Mouse (Mus musculus): ENCODE results near the gene Stard3nl.

Stard3nl gene

DNA sequence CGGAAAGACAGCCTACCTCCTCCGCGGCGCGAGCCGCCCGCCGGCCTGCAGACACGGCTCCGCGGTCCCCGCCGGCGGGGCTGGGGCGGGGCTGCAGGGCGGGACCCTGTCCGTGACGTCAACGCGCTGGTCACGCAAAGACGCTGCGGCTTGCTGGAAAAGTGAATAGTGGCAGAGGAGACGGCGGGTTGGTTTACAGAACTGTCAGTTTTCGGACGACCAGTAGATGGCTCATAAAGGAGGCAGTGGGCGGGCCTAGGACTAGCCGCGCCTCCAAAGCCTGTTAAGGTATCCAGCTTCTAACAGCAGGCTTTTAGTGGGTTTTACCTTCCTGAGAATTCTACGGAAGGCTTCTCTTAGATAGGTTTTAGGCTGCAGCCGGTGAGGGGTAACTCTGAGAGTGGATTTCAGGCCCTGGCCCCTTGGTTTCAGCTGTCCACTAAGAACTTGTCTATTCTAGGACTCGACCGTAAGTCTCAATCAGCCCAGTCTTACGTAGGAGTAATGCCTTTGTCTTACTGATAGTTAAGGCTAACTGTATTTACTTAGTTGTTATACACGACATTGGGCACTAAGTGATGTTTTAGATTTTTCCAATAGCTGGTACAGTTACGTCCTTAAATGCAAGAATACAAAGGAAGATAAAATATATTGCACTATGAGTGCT lies at the start of gene Stard3nl:
TSS of gene Stard3nl (minus strand) at position 108 of the 667 bp plus-strand sequence.
- peak; percentile 98 for DNase-seq

GRCm38 (mm10) chr13:19438040-19438439 lies 42.4 kb upstream of the Stard3nl start:
- peak; percentile 26 for DNase-seq

DNA sequence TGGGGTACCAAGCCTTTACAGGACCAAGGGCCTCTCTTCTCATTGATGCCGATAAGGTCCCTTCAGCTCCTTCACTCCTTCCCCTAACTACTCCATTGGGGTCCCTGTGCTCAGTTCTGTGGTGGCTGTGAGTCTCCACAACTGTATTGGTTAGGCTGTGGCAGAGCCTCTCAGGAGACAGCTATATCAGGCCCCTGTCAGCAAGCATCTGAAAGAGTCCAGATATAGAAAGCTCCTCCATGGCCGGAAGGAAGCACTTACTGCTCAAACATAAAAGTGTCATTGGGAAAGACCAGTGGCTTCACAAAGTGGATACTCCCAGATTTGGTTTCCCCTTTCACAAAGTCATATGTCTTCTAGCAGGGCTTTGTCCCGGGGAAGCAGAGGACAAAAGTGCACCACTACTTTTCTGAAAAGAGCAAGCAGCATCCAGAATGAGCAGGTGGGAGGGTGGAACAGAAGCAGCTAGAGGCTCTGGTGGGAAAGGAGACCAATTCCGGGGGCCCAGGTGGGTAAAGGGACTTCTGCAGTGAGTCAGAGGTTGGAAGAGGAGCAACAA lies 34.3 kb upstream of the Stard3nl start:
- no peak for DNase-seq

DNA sequence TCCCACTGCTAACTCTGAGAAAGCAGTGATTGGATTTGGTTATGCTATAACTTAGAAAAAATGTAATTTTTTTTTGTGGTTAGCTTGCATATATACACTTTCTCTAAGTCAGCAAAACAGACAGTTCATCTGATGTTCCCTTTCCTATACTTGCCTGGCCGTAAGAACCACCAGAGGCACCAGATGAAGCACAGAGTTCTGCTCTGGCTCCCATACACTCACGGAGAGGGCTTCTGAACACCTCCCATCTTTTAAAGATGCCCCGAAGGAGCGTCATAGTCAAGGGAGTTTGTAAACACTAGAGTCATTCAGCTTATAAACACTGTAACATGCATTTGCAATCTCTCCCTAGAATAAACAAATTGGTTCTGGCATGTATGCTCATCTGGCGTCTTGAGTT lies 32.5 kb upstream of the Stard3nl start:
- no peak for DNase-seq

DNA sequence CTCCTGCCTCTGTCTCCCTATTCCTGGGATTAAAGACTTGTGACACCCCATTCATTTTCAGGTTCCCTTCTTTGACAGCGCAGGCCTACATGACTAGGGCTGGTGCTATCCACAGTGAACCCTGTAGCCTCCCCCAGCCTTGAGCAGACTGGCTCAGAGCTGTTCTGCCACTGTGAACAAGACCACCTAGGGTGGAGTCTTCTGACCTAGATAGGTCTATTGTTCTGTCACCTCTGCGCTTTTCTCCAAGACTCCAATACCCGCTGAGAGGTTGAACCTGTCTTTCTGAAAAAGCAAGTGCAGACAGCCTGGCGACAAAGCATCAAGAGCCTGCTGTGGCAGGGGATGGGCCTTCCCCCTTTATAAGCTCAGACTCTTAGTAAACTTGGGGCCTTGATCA lies 29.0 kb upstream of the Stard3nl start:
- DNase-seq = no peak

GRCm38 (mm10) chr13:19422521-19422920 lies 26.9 kb upstream of the Stard3nl start:
- DNase-seq = no peak

DNA sequence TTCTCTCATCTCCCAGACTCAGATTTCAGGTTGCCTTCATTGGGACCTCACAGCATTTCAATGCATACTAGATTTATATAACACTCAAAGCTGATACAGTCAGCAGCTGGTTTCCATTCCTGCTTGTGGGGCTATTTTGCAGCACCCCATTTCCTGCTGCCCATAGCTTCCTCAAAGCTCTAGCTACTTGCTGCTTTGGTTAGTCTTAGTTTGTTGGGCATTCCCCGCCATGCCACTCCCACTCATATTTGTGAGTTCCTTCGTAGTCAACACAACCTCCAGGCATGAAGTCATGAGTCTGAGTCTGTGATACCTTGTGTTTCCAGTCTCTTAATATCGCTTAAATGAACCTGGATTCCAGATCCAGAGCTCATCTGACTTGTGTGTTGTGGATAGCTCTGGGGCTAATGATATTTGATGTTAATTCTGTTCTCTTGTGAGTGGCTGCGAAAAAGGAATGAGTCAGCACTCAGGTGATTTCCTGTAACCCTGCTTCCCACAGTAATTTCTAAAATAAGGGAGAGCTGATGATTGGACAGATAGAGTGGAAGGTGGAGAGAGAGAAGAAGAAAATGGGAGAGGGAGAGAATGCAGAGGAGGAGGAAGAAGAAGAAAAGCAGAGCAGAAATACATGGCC lies 22.4 kb upstream of the Stard3nl start:
- DNase-seq = no peak

DNA sequence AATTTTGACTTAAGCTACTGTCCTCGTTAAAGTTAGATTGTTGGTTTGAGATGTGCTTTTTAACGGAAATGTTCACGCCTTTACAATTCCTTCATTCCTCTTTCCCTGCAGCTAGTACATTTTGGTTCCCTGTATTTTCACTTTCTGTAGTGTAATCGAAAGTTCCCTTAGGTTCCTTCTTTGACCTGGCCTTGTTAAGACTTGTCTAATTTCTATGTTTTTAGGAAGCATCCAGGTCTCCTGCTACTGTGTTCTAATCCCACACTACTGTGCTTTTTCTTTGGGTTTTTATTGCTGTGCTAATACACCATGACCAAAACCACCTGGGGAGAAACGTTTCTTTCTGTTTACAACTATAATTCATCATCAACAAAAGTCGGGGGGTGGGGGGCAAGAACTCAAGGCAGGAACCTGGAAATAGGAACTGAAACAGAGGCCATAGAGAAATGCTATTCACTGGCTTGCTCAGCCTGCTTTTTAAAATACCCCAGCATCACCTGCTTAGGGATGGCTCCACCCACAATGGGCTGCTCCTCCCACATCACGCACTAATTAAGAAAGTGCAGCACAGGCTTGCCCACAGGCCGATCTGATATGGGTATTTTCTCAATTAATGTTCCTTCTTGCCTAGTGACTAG lies 20.4 kb upstream of the Stard3nl start:
- DNase-seq = no peak

GRCm38 (mm10) chr13:19415337-19415736 lies 19.7 kb upstream of the Stard3nl start:
- no peak for DNase-seq

- DNase-seq = no peak
These were observed 16.8 kb upstream of the Stard3nl start for GRCm38 (mm10) chr13:19412334-19412939.

GRCm38 (mm10) chr13:19411886-19412285 lies 16.3 kb upstream of the Stard3nl start:
- DNase-seq = no peak

GRCm38 (mm10) chr13:19410694-19411093 lies 15.1 kb upstream of the Stard3nl start:
- no peak for DNase-seq

GRCm38 (mm10) chr13:19407953-19408352 lies 12.4 kb upstream of the Stard3nl start:
- no peak for DNase-seq

GRCm38 (mm10) chr13:19404623-19405022 lies 9.0 kb upstream of the Stard3nl start:
- DNase-seq = no peak

GRCm38 (mm10) chr13:19394798-19395687 lies 552 bp downstream of the Stard3nl start:
- DNase-seq = no peak

- no peak for DNase-seq
These were observed 1.4 kb downstream of the Stard3nl start for GRCm38 (mm10) chr13:19394171-19394570.

- no peak for DNase-seq
These were observed 1.9 kb downstream of the Stard3nl start for GRCm38 (mm10) chr13:19393731-19394130.

- DNase-seq = no peak
These were observed 4.0 kb downstream of the Stard3nl start for GRCm38 (mm10) chr13:19391608-19392007.

DNA sequence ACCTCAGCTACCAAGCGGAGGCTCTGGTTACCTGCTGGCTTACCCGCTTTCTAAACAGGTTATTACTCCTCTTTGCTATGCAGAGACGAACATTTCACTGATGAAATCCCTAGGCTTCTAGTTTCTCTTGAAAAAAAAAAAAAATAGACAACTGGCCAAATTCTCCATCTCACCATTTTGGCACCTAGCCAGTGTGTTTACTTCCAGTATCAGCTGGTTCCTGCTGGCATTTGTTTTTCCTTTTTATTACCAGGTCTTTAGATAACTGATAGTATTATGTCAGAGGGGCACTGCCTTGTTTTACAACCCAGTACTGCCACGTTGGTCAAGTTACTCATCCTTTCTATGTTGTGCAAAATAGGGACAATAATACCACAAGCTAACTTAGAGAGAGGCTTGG lies 5.3 kb downstream of the Stard3nl start:
- DNase-seq = no peak

GRCm38 (mm10) chr13:19389896-19390295 lies 5.7 kb downstream of the Stard3nl start:
- DNase-seq = no peak

- peak; percentile 17 for DNase-seq
These were observed 6.2 kb downstream of the Stard3nl start for GRCm38 (mm10) chr13:19389434-19389833.

- no peak for DNase-seq
These were observed 10.4 kb downstream of the Stard3nl start for GRCm38 (mm10) chr13:19385226-19385625.
